Mouse (Mus musculus) CH12.LX (cell line): Measurements from ENCODE around the gene Ankrd27. TPM values are rescaled to one million over a fixed set of nuclear protein-coding genes. Genes with fewer than 3 reads are reported as not detected.

Experiments
- DNase-seq: peaks from one replicate; pipeline ENCODE4 v3.0.0-alpha.2; 2013; ENCODE audit errors: extremely low read depth
- H3K27ac ChIP-seq: 2 replicates; pipeline ENCODE4 v1.5.1; 2012; ENCODE audit warnings: low read depth, mild to moderate bottlenecking, control low read depth, moderate library complexity; ENCODE audit not compliant: insufficient read depth
- H3K27me3 ChIP-seq: replicated peaks from 2 replicates; pipeline ENCODE3; 2012; ENCODE audit warnings: inconsistent platforms
- H3K36me3 ChIP-seq, 2 experiments: replicated peaks in 1 of 2; 2 replicates each; pipeline versions ENCODE3 to v1.6.1; 2012; ENCODE audit warnings: inconsistent platforms in 1 of 2, low read length in 1 of 2, mild to moderate bottlenecking in 1 of 2, mixed read lengths in 1 of 2, moderate library complexity in 1 of 2; ENCODE audit not compliant: control insufficient read depth in 1 of 2, insufficient read depth in 1 of 2
- H3K4me1 ChIP-seq, 2 experiments: 2 replicates each; pipeline ENCODE4 v1.6.1; 2012; ENCODE audit warnings: inconsistent platforms in 1 of 2, moderate library complexity in 1 of 2; ENCODE audit not compliant: insufficient read depth in 2 of 2, control insufficient read depth in 1 of 2
- H3K4me2 ChIP-seq: 2 replicates; pipeline ENCODE4 v1.6.1; 2012; ENCODE audit warnings: low read depth, mild to moderate bottlenecking, control low read depth; ENCODE audit not compliant: poor library complexity, insufficient read depth, severe bottlenecking
- H3K4me3 ChIP-seq, 3 experiments: fragments of 150-350 bp in 1 of 3; sonication (generic) in 1 of 3; replicated peaks in 1 of 3; 2 replicates each; pipeline versions ENCODE3 to v1.5.1; 2011 to 2012; ENCODE audit warnings: low read depth in 2 of 3, low read length in 2 of 3, mild to moderate bottlenecking in 2 of 3, moderate library complexity in 2 of 3, control low read depth in 1 of 3, improper control_type of control experiment in 1 of 3, inconsistent platforms in 1 of 3, mixed read lengths in 1 of 3; ENCODE audit not compliant: poor library complexity in 1 of 3
- H3K79me2 ChIP-seq: replicated peaks from 2 replicates; pipeline ENCODE4 v1.6.1; 2012; ENCODE audit warnings: mild to moderate bottlenecking, moderate library complexity; ENCODE audit not compliant: control insufficient read depth, poor library complexity, insufficient read depth, severe bottlenecking; ENCODE audit errors: extremely low read depth
- H3K9ac ChIP-seq: 2 replicates; pipeline ENCODE4 v1.6.1; 2012; ENCODE audit warnings: low read depth, mild to moderate bottlenecking, control low read depth, moderate library complexity; ENCODE audit not compliant: insufficient read depth
- H3K9me3 ChIP-seq: replicated peaks from 2 replicates; pipeline ENCODE3; 2012; ENCODE audit warnings: low read length, inconsistent platforms, mixed read lengths
- BHLHE40 ChIP-seq: IDR thresholded peaks from 2 replicates; pipeline ENCODE4 v1.6.1; 2011; ENCODE audit warnings: mild to moderate bottlenecking, low read depth, low read length, improper control_type of control experiment
- E2F4 ChIP-seq: IDR thresholded peaks from 2 replicates; pipeline ENCODE4 v1.6.1; 2011; ENCODE audit warnings: low read depth, low read length, improper control_type of control experiment; ENCODE audit not compliant: insufficient replicate concordance
- ELF1 ChIP-seq: IDR thresholded peaks from 2 replicates; pipeline ENCODE4 v1.6.1; 2014; ENCODE audit warnings: low read depth, mild to moderate bottlenecking, inconsistent platforms, low read length, improper control_type of control experiment
- ETS1 ChIP-seq: conservative IDR thresholded peaks from 2 replicates; pipeline ENCODE4 v1.6.1; 2012; ENCODE audit warnings: low read depth, mild to moderate bottlenecking, inconsistent platforms, low read length, improper control_type of control experiment, moderate library complexity
- GABPA ChIP-seq: IDR thresholded peaks from 2 replicates; pipeline ENCODE4 v1.6.1; 2012; ENCODE audit warnings: low read depth, low read length, improper control_type of control experiment, inconsistent platforms; ENCODE audit not compliant: insufficient replicate concordance
- HCFC1 ChIP-seq: IDR thresholded peaks from 2 replicates; pipeline ENCODE4 v1.6.1; 2012; ENCODE audit warnings: low read depth, mild to moderate bottlenecking, inconsistent platforms, low read length, improper control_type of control experiment
- IRF4 ChIP-seq: IDR thresholded peaks from 2 replicates; pipeline ENCODE4 v1.6.1; 2014; ENCODE audit warnings: low read depth, mild to moderate bottlenecking, inconsistent platforms, low read length, improper control_type of control experiment
- JUN ChIP-seq: IDR thresholded peaks from 2 replicates; pipeline ENCODE4 v1.6.1; 2011; ENCODE audit warnings: low read depth, mild to moderate bottlenecking, low read length, improper control_type of control experiment, moderate library complexity; ENCODE audit not compliant: insufficient read depth
- MAX ChIP-seq: IDR thresholded peaks from 2 replicates; pipeline ENCODE4 v1.6.1; 2011; ENCODE audit warnings: low read length, improper control_type of control experiment
- MAZ ChIP-seq: IDR thresholded peaks from 2 replicates; pipeline ENCODE4 v1.6.1; 2012; ENCODE audit warnings: low read depth, mild to moderate bottlenecking, inconsistent platforms, low read length, improper control_type of control experiment, moderate library complexity
- MEF2A ChIP-seq: IDR thresholded peaks from 2 replicates; pipeline ENCODE4 v1.6.1; 2014; ENCODE audit warnings: low read depth, mild to moderate bottlenecking, inconsistent platforms, low read length, improper control_type of control experiment, borderline replicate concordance
- PAX5 ChIP-seq: IDR thresholded peaks from 2 replicates; pipeline ENCODE4 v1.6.1; 2012; ENCODE audit warnings: low read length, inconsistent platforms, mixed read lengths
- RCOR1 ChIP-seq: conservative IDR thresholded peaks from 2 replicates; pipeline ENCODE4 v1.6.1; 2012; ENCODE audit warnings: low read depth, mild to moderate bottlenecking, inconsistent platforms, low read length, improper control_type of control experiment
- SIN3A ChIP-seq: IDR thresholded peaks from 2 replicates; pipeline ENCODE4 v1.6.1; 2012; ENCODE audit warnings: low read length, improper control_type of control experiment, inconsistent platforms
- SMC3 ChIP-seq: IDR thresholded peaks from 2 replicates; pipeline ENCODE4 v1.6.1; 2011; ENCODE audit warnings: low read depth, low read length, improper control_type of control experiment
- TBP ChIP-seq: conservative IDR thresholded peaks from 2 replicates; pipeline ENCODE4 v1.6.1; 2011; ENCODE audit warnings: low read depth, low read length, improper control_type of control experiment
- TCF12 ChIP-seq: IDR thresholded peaks from 2 replicates; pipeline ENCODE4 v1.6.1; 2014; ENCODE audit warnings: low read depth, mild to moderate bottlenecking, inconsistent platforms, low read length, improper control_type of control experiment
- USF1 ChIP-seq: IDR thresholded peaks from 2 replicates; pipeline ENCODE4 v1.6.1; 2014; ENCODE audit warnings: low read depth, mild to moderate bottlenecking, inconsistent platforms, low read length, improper control_type of control experiment
- ZNF384 ChIP-seq: IDR thresholded peaks from 2 replicates; pipeline ENCODE4 v1.6.1; 2012; ENCODE audit warnings: low read depth, low read length, improper control_type of control experiment, inconsistent platforms
- dilution Hi-C: fragments of 300-500 bp; cut with MboI; formaldehyde crosslinking; loops from 2 replicates; pipeline ENCODE4 v1.14.3; 2020; ENCODE audit warnings: low sequenced_read_pairs; ENCODE audit not compliant: extremely low pct_unique_long_range_greater_than_20kb, extremely low pct_ligation_motif_present
- in situ Hi-C: fragments of 300-500 bp; cut with MboI; formaldehyde crosslinking; loops from 3 replicates; pipeline ENCODE4 v1.14.3; 2019; ENCODE audit warnings: low sequenced_read_pairs, low pct_ligation_motif_present, low pct_unique_long_range_greater_than_20kb, mixed read lengths
- polyA plus RNA-seq: library from polyadenylated mRNA; unstranded; fragments of >175 nt; gene quantifications from 2 replicates; pipeline ENCODE4 v1.2.1, GENCODE M21; 2012; ENCODE audit warnings: low read depth; ENCODE audit not compliant: insufficient read length
- total RNA-seq, 2 experiments: library from RNA; depleted of rRNA; stranded (reverse); fragments of 300-350 nt in 1 of 2; fragments of >200 nt in 1 of 2; gene quantifications; 2 replicates each; pipeline ENCODE4 v1.2.3; 2012 to 2014

Gene Ankrd27
- total and polyA plus RNA-seq, 3 experiments = 38.6 to 49.1 (median 39.0) TPM

DNA sequence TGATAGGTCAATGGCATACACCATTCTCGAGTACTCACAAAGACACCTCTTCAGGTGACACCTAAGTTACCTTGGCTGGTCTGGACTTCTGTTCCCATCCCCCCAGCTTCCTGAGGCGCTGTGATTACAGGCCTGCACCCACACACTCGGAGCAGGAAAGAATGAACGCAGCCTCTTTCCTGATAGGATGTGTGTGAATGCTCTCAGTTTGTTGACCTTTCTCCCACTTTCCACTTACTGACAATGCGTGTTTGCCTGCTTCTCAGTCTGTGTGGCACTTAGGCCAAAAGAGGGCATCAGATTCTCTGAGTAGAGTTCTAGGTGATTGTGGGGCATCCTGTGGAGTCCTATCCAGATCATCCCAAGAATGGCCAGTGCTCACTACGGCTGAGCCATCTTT is 54.0 kb downstream of the Ankrd27 start:
- H3K4me2 ChIP-seq = no peak overlapping the region
- peaks cover 70 to 93% of the 10 kb centered on the region in 2 experiments for H3K36me3 ChIP-seq
- 0 out of 2 replicates have a peak, but pooled peaks cover under 1% of the 10 kb centered on the region for H3K79me2 ChIP-seq
- H3K9me3 ChIP-seq = no peaks in the 10 kb centered on the region
- H3K9ac ChIP-seq = no peak overlapping the region
- no peak overlapping the region for H3K27ac ChIP-seq
- in situ Hi-C loops (no loop called here), dilution Hi-C loops (no loop called here)
- no peak overlapping the region for H3K4me3 ChIP-seq
- no peak for TF ChIP-seq PAX5
- no peak for TF ChIP-seq SMC3
- TF ChIP-seq ZNF384 = no peak
- TF ChIP-seq E2F4 = no peak
- TF ChIP-seq HCFC1 = no peak
- TF ChIP-seq GABPA = no peak
- no peak for TF ChIP-seq MAZ
- TF ChIP-seq ELF1 = no peak
- TF ChIP-seq MEF2A = no peak
- no peak for TF ChIP-seq ETS1
- TF ChIP-seq USF1 = no peak
- no peak for TF ChIP-seq TBP
- no peak for TF ChIP-seq JUN
- TF ChIP-seq SIN3A = no peak
- TF ChIP-seq BHLHE40 = no peak
- no peak for TF ChIP-seq MAX
- TF ChIP-seq IRF4 = no peak
- TF ChIP-seq TCF12 = no peak
- DNase-seq = no peak
- no peaks in the 10 kb centered on the region for H3K27me3 ChIP-seq
- no peaks in the 10 kb centered on the region; a peak in 1 of 4 replicates for H3K4me1 ChIP-seq

DNA sequence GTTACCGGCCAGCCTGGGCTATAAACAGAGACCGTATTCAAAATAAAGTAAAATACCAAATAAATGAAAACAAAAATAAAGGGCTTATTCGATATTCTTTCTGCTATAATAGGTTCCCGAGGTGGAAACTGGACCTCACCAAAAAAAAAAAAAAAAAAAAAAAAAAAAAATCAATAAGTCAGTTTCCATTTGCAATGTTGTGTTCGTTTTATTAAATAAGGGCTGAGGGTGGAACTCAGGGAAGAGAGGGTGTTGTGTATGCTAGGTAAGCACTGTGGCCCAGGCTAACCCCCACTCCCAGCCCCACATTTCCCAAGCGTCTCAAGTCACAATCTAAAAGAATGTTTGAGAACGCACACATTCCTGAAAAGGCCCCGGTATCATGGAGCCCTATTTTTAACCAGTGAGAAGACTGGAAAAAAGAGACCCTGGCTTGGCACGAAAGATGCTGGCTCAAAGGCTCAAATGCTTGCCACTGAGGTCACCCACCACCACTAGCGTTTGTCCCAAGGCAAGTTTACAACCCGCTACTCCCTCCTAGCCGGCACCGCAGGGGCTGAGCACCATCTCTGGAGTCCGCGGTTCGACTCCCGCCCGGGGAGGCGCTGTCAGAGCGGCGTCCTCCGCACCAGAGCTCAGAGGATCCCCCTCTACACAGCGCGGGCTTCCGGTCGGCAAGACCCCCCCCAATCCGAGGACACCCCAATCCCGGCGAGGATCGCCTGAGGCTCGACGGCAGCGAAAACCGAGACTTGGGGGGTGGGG is 60.5 kb downstream of the Ankrd27 start:
- H3K36me3 ChIP-seq = peaks cover 30 to 40% of the 10 kb centered on the region in 2 experiments
- in situ Hi-C loops (no loop called here), dilution Hi-C loops (no loop called here)
- peak overlapping the region; percentile 7; the same call in 1 of the 2 replicates for H3K27ac ChIP-seq
- TF ChIP-seq ZNF384 (peak; percentile 65), RCOR1 (no peak)
- H3K9me3 ChIP-seq = peaks cover 8% of the 10 kb centered on the region
- H3K4me1 ChIP-seq = peaks cover 2 to 26% of the 10 kb centered on the region in 2 experiments; a peak in 3 of 4 replicates
- DNase-seq = peak; percentile 31
- peak overlapping the region; percentile 90 for H3K9ac ChIP-seq
- peak overlapping the region; percentile 63 for H3K4me2 ChIP-seq
- peak overlapping the region; percentile 80 to 99 (median 92) for H3K4me3 ChIP-seq
- H3K27me3 ChIP-seq = peaks cover 14% of the 10 kb centered on the region
- H3K79me2 ChIP-seq = peaks cover 17% of the 10 kb centered on the region
